Mouse (Mus musculus) thymus, adult 18-20 months (tissue): ENCODE results near the gene Naif1.
"Not testable (repeated sequence)": the region's sequence is repeated elsewhere in the genome, so short reads cannot be mapped to it uniquely, and the experiment has no call there.

Experiments
- DNase-seq, 2 experiments: peaks; one replicate each; pipeline ENCODE4 v3.0.0; 2022; ENCODE audit warnings: mixed read lengths in 2 of 2

Gene Naif1

GRCm38 (mm10) chr2:32459657-32460056 is 9.4 kb downstream of the Naif1 start:
- no peak for DNase-seq

- DNase-seq, result no peak
Observed at GRCm38 (mm10) chr2:32463773-32464172, 13.5 kb downstream of the Naif1 start.

GRCm38 (mm10) chr2:32464212-32464891 is 14.1 kb downstream of the Naif1 start:
- DNase-seq, result no peak

GRCm38 (mm10) chr2:32471001-32471680 is 20.9 kb downstream of the Naif1 start:
- no peak for DNase-seq

GRCm38 (mm10) chr2:32471681-32472061 is 21.4 kb downstream of the Naif1 start:
- DNase-seq, result no peak

- DNase-seq, result not testable (repeated sequence)
Observed at GRCm38 (mm10) chr2:32475361-32475760, 25.1 kb downstream of the Naif1 start.

- DNase-seq, result no peak
Observed at GRCm38 (mm10) chr2:32482351-32482750, 32.1 kb downstream of the Naif1 start.

GRCm38 (mm10) chr2:32483179-32483875 is 33.1 kb downstream of the Naif1 start:
- DNase-seq, result no peak

- DNase-seq, result no peak
Observed at GRCm38 (mm10) chr2:32484933-32485332, 34.7 kb downstream of the Naif1 start.

GRCm38 (mm10) chr2:32485751-32486150 is 35.5 kb downstream of the Naif1 start:
- no peak for DNase-seq

GRCm38 (mm10) chr2:32486155-32486554 is 35.9 kb downstream of the Naif1 start:
- DNase-seq, result no peak

- DNase-seq, result peak; percentile 67 to 81
Observed at GRCm38 (mm10) chr2:32487124-32487623, 36.9 kb downstream of the Naif1 start.

GRCm38 (mm10) chr2:32488679-32489078 is 38.4 kb downstream of the Naif1 start:
- peak; percentile 66 to 76 for DNase-seq

- DNase-seq, result not testable (repeated sequence)
Observed at GRCm38 (mm10) chr2:32490730-32491129, 40.5 kb downstream of the Naif1 start.

- DNase-seq, result no peak
Observed at GRCm38 (mm10) chr2:32492661-32493060, 42.4 kb downstream of the Naif1 start.

- DNase-seq, result peak; percentile 73 to 87
Observed at GRCm38 (mm10) chr2:32493301-32493701, 43.0 kb downstream of the Naif1 start.

- DNase-seq, result no peak
Observed at GRCm38 (mm10) chr2:32494522-32494921, 44.3 kb downstream of the Naif1 start.

GRCm38 (mm10) chr2:32495185-32495726 is 45.0 kb downstream of the Naif1 start:
- DNase-seq, result peak; percentile 91 to 96

GRCm38 (mm10) chr2:32496190-32496589 is 45.9 kb downstream of the Naif1 start:
- peak in 1 of 2 experiments; percentile 53 for DNase-seq

GRCm38 (mm10) chr2:32499365-32499764 is 49.1 kb downstream of the Naif1 start:
- DNase-seq, result no peak

GRCm38 (mm10) chr2:32500461-32500860 is 50.2 kb downstream of the Naif1 start:
- DNase-seq, result peak in 1 of 2 experiments; percentile 46

- no peak for DNase-seq
Observed at GRCm38 (mm10) chr2:32501754-32502324, 51.6 kb downstream of the Naif1 start.

- DNase-seq, result no peak
Observed at GRCm38 (mm10) chr2:32502843-32503242, 52.6 kb downstream of the Naif1 start.
